Mouse (Mus musculus): ENCODE results near the gene Ptchd4. TPM values are rescaled to one million over a fixed set of nuclear protein-coding genes. Genes with fewer than 3 reads are reported as not detected.

Gene Ptchd4
- polyA plus RNA-seq, 1 experiment from 2014 or later: not detected

DNA sequence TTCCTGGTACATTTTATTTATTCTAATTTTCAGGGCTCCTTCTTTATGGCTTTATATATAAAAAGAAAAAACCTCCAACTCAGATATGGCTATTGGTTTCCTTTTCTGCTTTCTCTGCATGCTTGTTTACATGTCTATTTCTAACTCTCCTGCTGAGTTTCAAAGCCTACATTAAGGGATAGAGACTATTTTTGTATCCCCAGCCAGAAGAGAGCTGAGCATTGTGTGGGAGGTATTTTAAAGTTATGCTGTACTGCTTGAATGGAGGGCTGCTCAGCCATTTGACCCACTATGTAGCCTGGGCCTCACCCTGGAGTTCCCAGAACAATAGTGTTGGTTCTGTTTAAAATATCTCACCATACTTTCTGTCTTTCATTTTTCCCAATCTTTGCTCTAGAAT lies 77.3 kb downstream of the Ptchd4 start:
- TF ChIP-seq CTCF (IDR thresholded peaks at IDR 0.05) (no peak), EP300 (IDR thresholded peaks at IDR 0.05) (no peak)
- Histone ChIP-seq H3K4me3 (ENCODE audit: low read depth, low read length) (no peak overlapping the region), H3K9me3 (ENCODE audit: low read length) (no peaks in the 10 kb centered on the region), H3K4me2 (replicated peaks; ENCODE audit: low read depth, low read length) (no peak overlapping the region), H3K4me1 (ENCODE audit: insufficient read depth, low read depth, low read length) (no peaks in the 10 kb centered on the region), H3K36me3 (ENCODE audit: insufficient read depth, low read length) (no peaks in the 10 kb centered on the region), H3K9ac (replicated peaks; ENCODE audit: low read depth) (no peak overlapping the region), H3K27ac (ENCODE audit: low read length) (no peak overlapping the region), H3K27me3 (replicated peaks; ENCODE audit: insufficient read depth, low read length) (no peaks in the 10 kb centered on the region)
- DNase-seq (ENCODE audit: low spot score): no peak
- ATAC-seq: no peak

- no peak for ATAC-seq
- WGBS: 80% methylated on average over 3 of the region's 3 CpGs
Observed at GRCm38 (mm10) chr17:42395299-42395698, 79.6 kb downstream of the Ptchd4 start.

GRCm38 (mm10) chr17:42418449-42418848 lies 102.7 kb downstream of the Ptchd4 start:
- Histone ChIP-seq H3K9me3 (ENCODE audit: low read length) (no peaks in the 10 kb centered on the region), H3K4me1 (ENCODE audit: insufficient read depth, low read depth, low read length) (no peaks in the 10 kb centered on the region), H3K27ac (ENCODE audit: low read length) (no peak overlapping the region), H3K4me2 (replicated peaks; ENCODE audit: low read depth, low read length) (no peak overlapping the region), H3K4me3 (ENCODE audit: low read depth, low read length) (no peak overlapping the region), H3K9ac (replicated peaks; ENCODE audit: low read depth) (no peak overlapping the region), H3K27me3 (replicated peaks; ENCODE audit: insufficient read depth, low read length) (no peaks in the 10 kb centered on the region), H3K36me3 (ENCODE audit: insufficient read depth, low read length) (no peaks in the 10 kb centered on the region)
- ATAC-seq (no peak), DNase-seq (ENCODE audit: low spot score) (no peak)
- no peak for TF ChIP-seq CTCF (IDR thresholded peaks at IDR 0.05)
- TF ChIP-seq EP300 (IDR thresholded peaks at IDR 0.05): no peak
- WGBS: 84% methylated on average over 1 of the region's 1 CpGs

More at GRCm38 (mm10) chr17:42395299-42395698, 79.6 kb downstream of the Ptchd4 start:
- Histone ChIP-seq H3K9me3 (ENCODE audit: low read length) (no peaks in the 10 kb centered on the region), H3K4me3 (ENCODE audit: low read depth, low read length) (no peak overlapping the region), H3K9ac (replicated peaks; ENCODE audit: low read depth) (no peak overlapping the region), H3K36me3 (ENCODE audit: insufficient read depth, low read length) (no peaks in the 10 kb centered on the region), H3K27me3 (replicated peaks; ENCODE audit: insufficient read depth, low read length) (no peaks in the 10 kb centered on the region), H3K4me1 (ENCODE audit: insufficient read depth, low read depth, low read length) (no peaks in the 10 kb centered on the region), H3K4me2 (replicated peaks; ENCODE audit: low read depth, low read length) (no peak overlapping the region), H3K27ac (ENCODE audit: low read length) (no peak overlapping the region)
- TF ChIP-seq CTCF (IDR thresholded peaks at IDR 0.05) (no peak), EP300 (IDR thresholded peaks at IDR 0.05) (no peak)
- DNase-seq (ENCODE audit: low spot score): no peak

DNA sequence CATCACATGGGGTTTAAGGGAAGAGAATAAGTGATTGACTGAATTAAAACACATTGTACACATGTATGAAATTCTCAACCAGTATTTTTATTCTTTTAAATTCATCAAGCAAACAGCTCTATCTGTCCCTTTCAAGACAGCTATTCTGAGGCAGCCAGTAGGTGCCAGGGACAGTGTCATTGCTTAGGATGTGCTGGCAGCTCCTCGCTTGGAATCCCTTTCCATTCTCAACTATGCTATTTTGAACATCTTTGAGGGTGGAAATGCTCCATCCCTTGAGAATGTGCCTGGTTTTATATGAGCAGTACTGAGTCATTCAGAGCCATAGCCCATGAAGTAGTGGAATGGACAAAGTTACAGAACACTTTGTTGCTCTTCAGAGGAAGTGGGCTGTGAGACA lies 112.2 kb downstream of the Ptchd4 start:
- Histone ChIP-seq H3K4me2 (replicated peaks; ENCODE audit: low read depth, low read length) (no peak overlapping the region), H3K36me3 (ENCODE audit: insufficient read depth, low read length) (no peaks in the 10 kb centered on the region), H3K9ac (replicated peaks; ENCODE audit: low read depth) (no peak overlapping the region), H3K27ac (ENCODE audit: low read length) (no peak overlapping the region), H3K27me3 (replicated peaks; ENCODE audit: insufficient read depth, low read length) (no peaks in the 10 kb centered on the region), H3K4me3 (ENCODE audit: low read depth, low read length) (no peak overlapping the region), H3K9me3 (ENCODE audit: low read length) (no peaks in the 10 kb centered on the region), H3K4me1 (ENCODE audit: insufficient read depth, low read depth, low read length) (no peaks in the 10 kb centered on the region)
- TF ChIP-seq CTCF (IDR thresholded peaks at IDR 0.05): no peak
- TF ChIP-seq EP300 (IDR thresholded peaks at IDR 0.05): no peak
- DNase-seq (ENCODE audit: low spot score): no peak
- no peak for ATAC-seq
- 68% methylated on average over 1 of the region's 1 CpGs for WGBS

DNA sequence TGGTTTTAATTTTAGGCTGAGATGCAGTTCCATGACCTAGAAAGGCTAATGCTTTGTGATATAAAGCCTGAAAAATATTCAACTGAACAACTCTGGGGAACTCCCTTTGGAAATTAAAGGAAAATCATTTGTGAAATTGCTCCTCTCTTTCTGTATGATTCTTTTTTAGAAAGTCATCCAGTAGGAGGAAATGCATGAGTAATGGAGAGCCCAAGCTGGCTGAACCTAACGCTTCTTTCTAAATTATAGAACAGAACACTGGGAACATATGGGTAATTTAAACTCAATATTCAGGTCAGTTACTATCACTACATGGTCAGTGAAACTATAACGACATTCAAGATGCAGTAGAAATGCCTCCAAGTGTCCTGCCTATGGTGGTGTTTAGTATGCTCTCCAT lies 114.6 kb downstream of the Ptchd4 start:
- no peaks in the 10 kb centered on the region for H3K36me3 ChIP-seq (ENCODE audit: insufficient read depth, low read length)
- no peak overlapping the region for H3K27ac ChIP-seq (ENCODE audit: low read length)
- no peak overlapping the region for H3K4me3 ChIP-seq (ENCODE audit: low read depth, low read length)
- no peaks in the 10 kb centered on the region for H3K9me3 ChIP-seq (ENCODE audit: low read length)
- H3K4me1 ChIP-seq (ENCODE audit: insufficient read depth, low read depth, low read length): no peaks in the 10 kb centered on the region
- H3K27me3 ChIP-seq (replicated peaks; ENCODE audit: insufficient read depth, low read length): no peaks in the 10 kb centered on the region
- no peak overlapping the region for H3K4me2 ChIP-seq (replicated peaks; ENCODE audit: low read depth, low read length)
- H3K9ac ChIP-seq (replicated peaks; ENCODE audit: low read depth): no peak overlapping the region
- ATAC-seq (no peak), DNase-seq (ENCODE audit: low spot score) (no peak)
- no peak for TF ChIP-seq EP300 (IDR thresholded peaks at IDR 0.05)
- no peak for TF ChIP-seq CTCF (IDR thresholded peaks at IDR 0.05)
- 83% methylated on average over 2 of the region's 2 CpGs for WGBS

DNA sequence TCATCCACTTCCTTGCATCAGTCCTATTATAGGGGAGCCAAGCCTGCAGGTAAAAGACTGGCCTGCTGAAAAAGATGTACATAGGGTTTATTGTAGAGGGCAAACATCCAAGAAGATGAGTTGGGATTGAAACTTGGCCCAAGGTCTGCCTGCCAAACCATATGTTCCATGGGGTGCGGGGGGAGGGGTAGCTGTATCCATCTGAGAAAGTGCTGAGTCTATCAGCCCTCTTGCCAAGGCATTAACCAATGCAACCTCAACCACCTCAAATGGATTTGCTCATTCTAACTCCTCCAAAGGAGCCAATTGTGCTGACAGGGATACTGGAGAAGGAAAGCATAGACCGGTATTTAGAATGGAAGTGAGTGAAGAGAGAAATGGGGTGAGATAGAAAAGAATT lies 136.5 kb downstream of the Ptchd4 start:
- H3K4me3 ChIP-seq (ENCODE audit: low read depth, low read length): no peak overlapping the region
- ATAC-seq (no peak), DNase-seq (ENCODE audit: low spot score) (no peak)
- H3K36me3 ChIP-seq (ENCODE audit: insufficient read depth, low read length): no peaks in the 10 kb centered on the region
- no peak overlapping the region for H3K4me2 ChIP-seq (replicated peaks; ENCODE audit: low read depth, low read length)
- no peak for TF ChIP-seq CTCF (IDR thresholded peaks at IDR 0.05)
- no peak for TF ChIP-seq EP300 (IDR thresholded peaks at IDR 0.05)
- H3K27me3 ChIP-seq (replicated peaks; ENCODE audit: insufficient read depth, low read length): no peaks in the 10 kb centered on the region
- H3K9ac ChIP-seq (replicated peaks; ENCODE audit: low read depth): no peak overlapping the region
- H3K9me3 ChIP-seq (ENCODE audit: low read length): no peaks in the 10 kb centered on the region
- no peaks in the 10 kb centered on the region for H3K4me1 ChIP-seq (ENCODE audit: insufficient read depth, low read depth, low read length)
- H3K27ac ChIP-seq (ENCODE audit: low read length): no peak overlapping the region
- 87% methylated on average over 2 of the region's 2 CpGs for WGBS

- Histone ChIP-seq H3K27ac (ENCODE audit: low read length) (no peak overlapping the region), H3K36me3 (ENCODE audit: insufficient read depth, low read length) (no peaks in the 10 kb centered on the region), H3K4me3 (ENCODE audit: low read depth, low read length) (no peak overlapping the region), H3K27me3 (replicated peaks; ENCODE audit: insufficient read depth, low read length) (no peaks in the 10 kb centered on the region), H3K9me3 (ENCODE audit: low read length) (no peaks in the 10 kb centered on the region), H3K4me2 (replicated peaks; ENCODE audit: low read depth, low read length) (no peak overlapping the region), H3K9ac (replicated peaks; ENCODE audit: low read depth) (no peak overlapping the region), H3K4me1 (ENCODE audit: insufficient read depth, low read depth, low read length) (no peaks in the 10 kb centered on the region)
- DNase-seq (ENCODE audit: low spot score) (no peak), ATAC-seq (no peak)
- 70% methylated on average over 2 of the region's 2 CpGs for WGBS
- TF ChIP-seq EP300 (IDR thresholded peaks at IDR 0.05) (no peak), CTCF (IDR thresholded peaks at IDR 0.05) (no peak)
Observed at GRCm38 (mm10) chr17:42456441-42456840, 140.7 kb downstream of the Ptchd4 start.
